ENCODE assay signal across 13 mouse cellular contexts in genomic region chr4:103299342-103299741, GRCm38 (mm10). TPM values are rescaled to one million over a fixed set of nuclear protein-coding genes. Genes with fewer than 3 reads are reported as not detected.
DNase-seq lines count a peak whose midpoint lies in the region; ATAC-seq and TF ChIP-seq lines count a peak whose summit lies in the region.
"Had no signal": no experiment of that assay in that cellular context is flagged by ENCODE, and none has a peak within 500 bp of the region (broad histone marks: within the 10 kb centered on the region; RNA-seq: fewer than 3 reads in every experiment).

No protein-coding gene starts in this region.

- no peak overlapping the region for H3K27ac ChIP-seq in kidney, adult 2 months (ENCODE audit: insufficient read depth, low read depth, low read length)
- H3K27ac ChIP-seq in midbrain, postnatal 0 days (ENCODE audit: low read depth, low read length), result no peak overlapping the region
- no peak overlapping the region for H3K27ac ChIP-seq in midbrain, embryonic 16.5 days (ENCODE audit: low read length)
- H3K27ac ChIP-seq: hindbrain, embryonic 15.5 days; liver, embryonic 14.5 days had no signal

- 47% methylated on average over 10 of the region's 10 CpGs for WGBS in kidney, adult 2 months
- WGBS in midbrain, postnatal 0 days, result 62% methylated on average over 10 of the region's 10 CpGs
- 75% methylated on average over 10 of the region's 10 CpGs for WGBS in midbrain, embryonic 16.5 days

- peak overlapping the region; percentile 20; the same call in 1 of the 2 replicates for H3K4me2 ChIP-seq in midbrain, postnatal 0 days (ENCODE audit: low read depth, low read length, poor library complexity, severe bottlenecking)
- no peak overlapping the region for H3K4me2 ChIP-seq in midbrain, embryonic 16.5 days (ENCODE audit: low read length)
- H3K4me2 ChIP-seq: hindbrain, embryonic 15.5 days had no signal

- DNase-seq in CD4-positive, CD25-positive, alpha-beta regulatory T cell, adult 2 months (ENCODE audit: low read depth, low spot score), result peak; percentile 7
- peak; percentile 1 for DNase-seq in kidney, adult 2 months
- DNase-seq in kidney, adult 11 months, result no peak
- peak; percentile 63 for DNase-seq in midbrain, postnatal 0 days (ENCODE audit: low spot score)
- DNase-seq in right cerebral cortex, postnatal 4 days, result peak; percentile 53
- no peak for DNase-seq in liver

- H3K9ac ChIP-seq in midbrain, postnatal 0 days (replicated peaks; ENCODE audit: low read length, poor library complexity, severe bottlenecking), result no peak overlapping the region
- H3K9ac ChIP-seq in midbrain, embryonic 16.5 days (ENCODE audit: low read depth, low read length), result no peak overlapping the region
- H3K9ac ChIP-seq: hindbrain, embryonic 15.5 days; liver, embryonic 14.5 days had no signal

- ATAC-seq in CD4-positive, CD25-positive, alpha-beta regulatory T cell, adult 4 months, result no peak
- no peak for ATAC-seq in midbrain, postnatal 0 days (ENCODE audit: low FRiP score)
- no peak for ATAC-seq in midbrain, embryonic 16.5 days
- ATAC-seq: Patski had no signal

- H3K9me3 ChIP-seq in midbrain, postnatal 0 days (ENCODE audit: low read length), result no peaks in the 10 kb centered on the region
- H3K9me3 ChIP-seq in midbrain, embryonic 16.5 days (replicated peaks; ENCODE audit: control insufficient read depth, low read length, poor library complexity, severe bottlenecking), result no peaks in the 10 kb centered on the region
- H3K9me3 ChIP-seq: hindbrain, embryonic 15.5 days had no signal

- no peak overlapping the region for H3K4me3 ChIP-seq in kidney, adult 2 months (ENCODE audit: insufficient read depth, low read depth, low read length)
- H3K4me3 ChIP-seq in midbrain, postnatal 0 days (ENCODE audit: low read depth, low read length), result no peak overlapping the region
- H3K4me3 ChIP-seq in midbrain, embryonic 16.5 days (ENCODE audit: low read depth, low read length), result no peak overlapping the region
- H3K4me3 ChIP-seq: hindbrain, embryonic 15.5 days; myocyte had no signal

- no peak for TF ChIP-seq CTCF in kidney, adult 2 months (conservative IDR thresholded peaks at IDR 0.05; ENCODE audit: insufficient read depth, insufficient read length, low read depth, low read length)
- peak; percentile 63 for TF ChIP-seq CTCF in midbrain, postnatal 0 days (IDR thresholded peaks at IDR 0.05)

- TF ChIP-seq POLR2A in kidney, adult 2 months (IDR thresholded peaks at IDR 0.05; ENCODE audit: low read depth, low read length), result no peak

- H3K4me1 ChIP-seq in kidney, adult 2 months (ENCODE audit: control insufficient read depth, insufficient read depth, low read length), result no peaks in the 10 kb centered on the region
- 0 out of 2 replicates have a peak, but pooled peaks cover 3% of the 10 kb centered on the region for H3K4me1 ChIP-seq in midbrain, postnatal 0 days (ENCODE audit: insufficient read depth, low read length)
- H3K4me1 ChIP-seq in midbrain, embryonic 16.5 days (ENCODE audit: control insufficient read depth, insufficient read depth, low read length), result 0 out of 2 replicates have a peak, but pooled peaks cover 2% of the 10 kb centered on the region
- H3K4me1 ChIP-seq: hindbrain, embryonic 15.5 days had no signal

- no peaks in the 10 kb centered on the region for H3K36me3 ChIP-seq in kidney, adult 2 months (ENCODE audit: control insufficient read depth, insufficient read depth, low read length)
- H3K36me3 ChIP-seq in midbrain, postnatal 0 days (ENCODE audit: insufficient read depth, low read length), result no peaks in the 10 kb centered on the region
- no peaks in the 10 kb centered on the region for H3K36me3 ChIP-seq in midbrain, embryonic 16.5 days (ENCODE audit: control insufficient read depth, insufficient read depth, low read length)
- H3K36me3 ChIP-seq: hindbrain, embryonic 15.5 days had no signal

- no peaks in the 10 kb centered on the region for H3K27me3 ChIP-seq in kidney, adult 2 months (replicated peaks; ENCODE audit: control insufficient read depth, insufficient read depth, low read length)
- H3K27me3 ChIP-seq in midbrain, postnatal 0 days (ENCODE audit: insufficient read depth, low read length), result no peaks in the 10 kb centered on the region
- no peaks in the 10 kb centered on the region for H3K27me3 ChIP-seq in midbrain, embryonic 16.5 days (ENCODE audit: control insufficient read depth, insufficient read depth, low read depth, low read length)
- H3K27me3 ChIP-seq: hindbrain, embryonic 15.5 days had no signal

RNA-seq across cellular contexts. Expression of gene 4921539E11Rik, which starts 8.7 kb away (rescaled TPM):
- not detected for polyA plus RNA-seq in CD4-positive, CD25-positive, alpha-beta regulatory T cell, adult 4 months (2017; shearing (Covaris generic))
- not detected in 2 replicates for polyA plus RNA-seq in kidney, adult 2 months (2012; rRNA removed)
- total RNA-seq in midbrain, postnatal 0 days (2014; rRNA removed), result not detected in 2 replicates
- not detected in 2 replicates for polyA plus RNA-seq in midbrain, postnatal 0 days (2015; fragmentation: Nextera tagmentation; extraction: Ambion mirVana)
- polyA plus RNA-seq in midbrain, embryonic 16.5 days (2015; fragmentation: Nextera tagmentation; extraction: Ambion mirVana), result not detected in 2 replicates
- total RNA-seq: gastrocnemius, postnatal 4 days had no signal
- polyA plus RNA-seq: hindbrain, embryonic 15.5 days; liver, embryonic 14.5 days; myocyte; Patski had no signal

RNA-seq across cellular contexts. Expression of gene Oma1, which starts 14.3 kb away (rescaled TPM):
- 10 to 100 TPM; 36.6 to 37.7 TPM for polyA plus RNA-seq in CD4-positive, CD25-positive, alpha-beta regulatory T cell, adult 4 months (2017; shearing (Covaris generic))
- polyA plus RNA-seq in kidney, adult 2 months (2012; rRNA removed), result 17.5 and 19.3 TPM in 2 replicates
- total RNA-seq in midbrain, postnatal 0 days (2014; rRNA removed), result 7.7 and 7.9 TPM in 2 replicates
- polyA plus RNA-seq in midbrain, postnatal 0 days (2015; fragmentation: Nextera tagmentation; extraction: Ambion mirVana), result 8.2 and 8.6 TPM in 2 replicates
- 9.6 and 10.5 TPM in 2 replicates for polyA plus RNA-seq in midbrain, embryonic 16.5 days (2015; fragmentation: Nextera tagmentation; extraction: Ambion mirVana)

Comparison
In these comparisons a context has a peak if more than half of its experiments do, and no peak if none do; other contexts are left out.
1. DNase-seq: peak in CD4-positive, CD25-positive, alpha-beta regulatory T cell, adult 2 months (single experiment), kidney, adult 2 months (single experiment), midbrain, postnatal 0 days (single experiment) and right cerebral cortex, postnatal 4 days (single experiment); none in kidney, adult 11 months (single experiment) and liver (single experiment).